Mouse (Mus musculus): ENCODE results near the gene Zfp874b. TPM values are rescaled to one million over a fixed set of nuclear protein-coding genes. Genes with fewer than 3 reads are reported as not detected.

Zfp874b gene
- polyA plus RNA-seq, 1 experiment from 2014 or later, result 2.3 TPM

Other genes starting within 250 kb of the Zfp874b start
- 2.1 and 3.0 TPM in 2 replicates for gene Zfp458, start 205.8 kb downstream of the Zfp874b start, polyA plus RNA-seq (2014; fragmentation: Nextera tagmentation; extraction: Ambion mirVana)
- gene Zfp457, start 177.8 kb downstream of the Zfp874b start, polyA plus RNA-seq (2014; fragmentation: Nextera tagmentation; extraction: Ambion mirVana), result 0.73 and 1.5 TPM in 2 replicates
- gene Zfp595, start 151.7 kb downstream of the Zfp874b start, polyA plus RNA-seq (2014; fragmentation: Nextera tagmentation; extraction: Ambion mirVana), result 2.7 and 3.0 TPM in 2 replicates
- gene Gm28044, start 123.7 kb downstream of the Zfp874b start, polyA plus RNA-seq (2014; fragmentation: Nextera tagmentation; extraction: Ambion mirVana), result not detected in 2 replicates
- gene Zfp953, start 123.7 kb downstream of the Zfp874b start, polyA plus RNA-seq (2014; fragmentation: Nextera tagmentation; extraction: Ambion mirVana), result 1.4 and 1.6 TPM in 2 replicates
- 0.38 and 0.50 TPM in 2 replicates for gene Gm28041, start 108.5 kb downstream of the Zfp874b start, polyA plus RNA-seq (2014; fragmentation: Nextera tagmentation; extraction: Ambion mirVana)
- 1.3 and 2.2 TPM in 2 replicates for gene Zfp456, start 108.4 kb downstream of the Zfp874b start, polyA plus RNA-seq (2014; fragmentation: Nextera tagmentation; extraction: Ambion mirVana)
- 4.3 and 6.0 TPM in 2 replicates for gene Zfp429, start 84.4 kb downstream of the Zfp874b start, polyA plus RNA-seq (2014; fragmentation: Nextera tagmentation; extraction: Ambion mirVana)
- 0.31 and 2.3 TPM in 2 replicates for gene Zfp459, start 62.8 kb downstream of the Zfp874b start, polyA plus RNA-seq (2014; fragmentation: Nextera tagmentation; extraction: Ambion mirVana)
- 5.6 and 10.4 TPM in 2 replicates for gene Zfp874a, start 32.6 kb downstream of the Zfp874b start, polyA plus RNA-seq (2014; fragmentation: Nextera tagmentation; extraction: Ambion mirVana)
- gene Zfp58, start 16.3 kb upstream of the Zfp874b start, polyA plus RNA-seq (2014; fragmentation: Nextera tagmentation; extraction: Ambion mirVana), result 13.5 and 16.7 TPM in 2 replicates
- gene Gm26965, start 41.9 kb upstream of the Zfp874b start, polyA plus RNA-seq (2014; fragmentation: Nextera tagmentation; extraction: Ambion mirVana), result not detected in 2 replicates
- 22.5 and 28.5 TPM in 2 replicates for gene Zfp87, start 41.9 kb upstream of the Zfp874b start, polyA plus RNA-seq (2014; fragmentation: Nextera tagmentation; extraction: Ambion mirVana)
- 15.2 and 17.7 TPM in 2 replicates for gene Zfp748, start 69.6 kb upstream of the Zfp874b start, polyA plus RNA-seq (2014; fragmentation: Nextera tagmentation; extraction: Ambion mirVana)
- gene Zfp729b, start 125.4 kb upstream of the Zfp874b start, polyA plus RNA-seq (2014; fragmentation: Nextera tagmentation; extraction: Ambion mirVana), result 4.5 and 5.0 TPM in 2 replicates
- gene Gm49345, start 153.5 kb upstream of the Zfp874b start, polyA plus RNA-seq (2014; fragmentation: Nextera tagmentation; extraction: Ambion mirVana), result not detected in 2 replicates
- gene Zfp729a, start 153.5 kb upstream of the Zfp874b start, polyA plus RNA-seq (2014; fragmentation: Nextera tagmentation; extraction: Ambion mirVana), result 3.6 and 5.7 TPM in 2 replicates
- gene Zfp738, start 202.8 kb upstream of the Zfp874b start, polyA plus RNA-seq (2014; fragmentation: Nextera tagmentation; extraction: Ambion mirVana), result 9.6 and 11.2 TPM in 2 replicates
- gene Zfp65, start 244.9 kb upstream of the Zfp874b start, polyA plus RNA-seq (2014; fragmentation: Nextera tagmentation; extraction: Ambion mirVana), result 4.3 and 5.6 TPM in 2 replicates

All from kidney, embryonic 14.5 days (tissue).